Mouse (Mus musculus): Measurements from ENCODE around the gene Fzd9. TPM values are rescaled to one million over a fixed set of nuclear protein-coding genes. Genes with fewer than 3 reads are reported as not detected.

Gene Fzd9
- polyA plus RNA-seq, 1 experiment from 2014 or later = 3.3 TPM

- Histone ChIP-seq H3K4me3 (no peak overlapping the region), H3K9me3 (no peaks in the 10 kb centered on the region), H3K27me3 (replicated peaks; ENCODE audit: low read depth, poor library complexity, severe bottlenecking) (peaks cover 10% of the 10 kb centered on the region), H3K27ac (replicated peaks) (peak overlapping the region; percentile 24; the same call in 1 of the 2 replicates), H3K36me3 (replicated peaks) (no peaks in the 10 kb centered on the region), H3K4me1 (peaks cover 29% of the 10 kb centered on the region)
- 85% methylated on average over 8 of the region's 8 CpGs for WGBS
- no peak for DNase-seq (ENCODE audit: low spot score)
These were observed 18.4 kb upstream of the Fzd9 start for GRCm38 (mm10) chr5:135269451-135269850.

- DNase-seq (ENCODE audit: low spot score) = peak; percentile 71
- Histone ChIP-seq H3K9me3 (no peaks in the 10 kb centered on the region), H3K36me3 (replicated peaks) (no peaks in the 10 kb centered on the region), H3K27ac (replicated peaks) (peak overlapping the region; percentile 85), H3K4me3 (peak overlapping the region; percentile 41), H3K27me3 (replicated peaks; ENCODE audit: low read depth, poor library complexity, severe bottlenecking) (no peaks in the 10 kb centered on the region), H3K4me1 (peaks cover 21% of the 10 kb centered on the region)
- WGBS = 27% methylated on average over 9 of the region's 9 CpGs
These were observed 13.5 kb upstream of the Fzd9 start for GRCm38 (mm10) chr5:135264548-135264947.

GRCm38 (mm10) chr5:135263866-135264503 is 13.0 kb upstream of the Fzd9 start:
- Histone ChIP-seq H3K4me1 (peaks cover 21% of the 10 kb centered on the region), H3K27ac (replicated peaks) (peak overlapping the region; percentile 85), H3K9me3 (no peaks in the 10 kb centered on the region), H3K4me3 (peak overlapping the region; percentile 41), H3K36me3 (replicated peaks) (no peaks in the 10 kb centered on the region), H3K27me3 (replicated peaks; ENCODE audit: low read depth, poor library complexity, severe bottlenecking) (no peaks in the 10 kb centered on the region)
- 11% methylated on average over 17 of the region's 17 CpGs for WGBS
- peak; percentile 85 for DNase-seq (ENCODE audit: low spot score)

GRCm38 (mm10) chr5:135258280-135259150 is 7.5 kb upstream of the Fzd9 start:
- peak; percentile 67 for DNase-seq (ENCODE audit: low spot score)
- peaks cover 11% of the 10 kb centered on the region; the same call in 1 of the 2 replicates for H3K9me3 ChIP-seq
- H3K27me3 ChIP-seq (replicated peaks; ENCODE audit: low read depth, poor library complexity, severe bottlenecking) = no peaks in the 10 kb centered on the region
- peak overlapping the region; percentile 38 for H3K4me3 ChIP-seq
- no peaks in the 10 kb centered on the region for H3K36me3 ChIP-seq (replicated peaks)
- H3K4me1 ChIP-seq = peaks cover 26% of the 10 kb centered on the region
- WGBS = 17% methylated on average over 30 of the region's 30 CpGs
- peak overlapping the region; percentile 86 for H3K27ac ChIP-seq (replicated peaks)

GRCm38 (mm10) chr5:135257559-135257958 is 6.5 kb upstream of the Fzd9 start:
- no peaks in the 10 kb centered on the region for H3K36me3 ChIP-seq (replicated peaks)
- peaks cover 11% of the 10 kb centered on the region; the same call in 1 of the 2 replicates for H3K9me3 ChIP-seq
- H3K4me3 ChIP-seq = peak overlapping the region; percentile 38; the same call in 1 of the 2 replicates
- 84% methylated on average over 12 of the region's 12 CpGs for WGBS
- H3K27ac ChIP-seq (replicated peaks) = peak overlapping the region; percentile 86
- no peaks in the 10 kb centered on the region for H3K27me3 ChIP-seq (replicated peaks; ENCODE audit: low read depth, poor library complexity, severe bottlenecking)
- H3K4me1 ChIP-seq = peaks cover 34% of the 10 kb centered on the region
- no peak for DNase-seq (ENCODE audit: low spot score)

- no peak overlapping the region for H3K27ac ChIP-seq (replicated peaks)
- no peak for DNase-seq (ENCODE audit: low spot score)
- H3K36me3 ChIP-seq (replicated peaks) = no peaks in the 10 kb centered on the region
- 80% methylated on average over 3 of the region's 3 CpGs for WGBS
- H3K4me3 ChIP-seq = no peak overlapping the region
- peaks cover 11% of the 10 kb centered on the region; the same call in 1 of the 2 replicates for H3K9me3 ChIP-seq
- peaks cover 41% of the 10 kb centered on the region for H3K4me1 ChIP-seq
- H3K27me3 ChIP-seq (replicated peaks; ENCODE audit: low read depth, poor library complexity, severe bottlenecking) = no peaks in the 10 kb centered on the region
These were observed 5.1 kb upstream of the Fzd9 start for GRCm38 (mm10) chr5:135256166-135256565.

GRCm38 (mm10) chr5:135253741-135254401 is 2.8 kb upstream of the Fzd9 start:
- H3K27ac ChIP-seq (replicated peaks) = peak overlapping the region; percentile 83
- H3K9me3 ChIP-seq = peaks cover 11% of the 10 kb centered on the region; the same call in 1 of the 2 replicates
- H3K4me1 ChIP-seq = peaks cover 64% of the 10 kb centered on the region
- H3K36me3 ChIP-seq (replicated peaks) = 0 out of 2 replicates have a peak, but pooled peaks cover 3% of the 10 kb centered on the region
- peak; percentile 83 for DNase-seq (ENCODE audit: low spot score)
- 7% methylated on average over 12 of the region's 12 CpGs for WGBS
- H3K27me3 ChIP-seq (replicated peaks; ENCODE audit: low read depth, poor library complexity, severe bottlenecking) = peaks cover 22% of the 10 kb centered on the region
- H3K4me3 ChIP-seq = peak overlapping the region; percentile 39

GRCm38 (mm10) chr5:135250186-135251078 is 598 bp downstream of the Fzd9 start:
- Histone ChIP-seq H3K4me1 (peaks cover 61% of the 10 kb centered on the region), H3K9me3 (no peaks in the 10 kb centered on the region), H3K36me3 (replicated peaks) (peaks cover 24% of the 10 kb centered on the region), H3K27ac (replicated peaks) (peak overlapping the region; percentile 78), H3K4me3 (peak overlapping the region; percentile 74), H3K27me3 (replicated peaks; ENCODE audit: low read depth, poor library complexity, severe bottlenecking) (peaks cover 31% of the 10 kb centered on the region)
- DNase-seq (ENCODE audit: low spot score) = no peak
- WGBS = 2% methylated on average over 92 of the region's 92 CpGs

GRCm38 (mm10) chr5:135248956-135249676 is 1.9 kb downstream of the Fzd9 start:
- Histone ChIP-seq H3K9me3 (no peaks in the 10 kb centered on the region), H3K27me3 (replicated peaks; ENCODE audit: low read depth, poor library complexity, severe bottlenecking) (peaks cover 31% of the 10 kb centered on the region), H3K4me3 (peak overlapping the region; percentile 74), H3K27ac (replicated peaks) (no peak overlapping the region), H3K36me3 (replicated peaks) (peaks cover 37% of the 10 kb centered on the region), H3K4me1 (peaks cover 54% of the 10 kb centered on the region)
- 85% methylated on average over 16 of the region's 16 CpGs for WGBS
- no peak for DNase-seq (ENCODE audit: low spot score)

GRCm38 (mm10) chr5:135247337-135247736 is 3.7 kb downstream of the Fzd9 start:
- H3K36me3 ChIP-seq (replicated peaks) = peaks cover 55% of the 10 kb centered on the region
- H3K9me3 ChIP-seq = no peaks in the 10 kb centered on the region
- 83% methylated on average over 9 of the region's 9 CpGs for whole genome bisulfite sequencing
- peaks cover 31% of the 10 kb centered on the region for H3K27me3 ChIP-seq (replicated peaks; ENCODE audit: low read depth, poor library complexity, severe bottlenecking)
- H3K27ac ChIP-seq (replicated peaks) = no peak overlapping the region
- no peak overlapping the region for H3K4me3 ChIP-seq
- peaks cover 38% of the 10 kb centered on the region for H3K4me1 ChIP-seq
- no peak for DNase-seq (ENCODE audit: low spot score)

- Histone ChIP-seq H3K4me1 (peaks cover 34% of the 10 kb centered on the region), H3K9me3 (no peaks in the 10 kb centered on the region), H3K27me3 (replicated peaks; ENCODE audit: low read depth, poor library complexity, severe bottlenecking) (peaks cover 31% of the 10 kb centered on the region), H3K27ac (replicated peaks) (no peak overlapping the region), H3K36me3 (replicated peaks) (peaks cover 63% of the 10 kb centered on the region), H3K4me3 (no peak overlapping the region)
- WGBS = 71% methylated on average over 4 of the region's 4 CpGs
- no peak for DNase-seq (ENCODE audit: low spot score)
These were observed 4.5 kb downstream of the Fzd9 start for GRCm38 (mm10) chr5:135246531-135246930.
